8 mouse cellular contexts compared by ENCODE assay signal in the genomic region with DNA sequence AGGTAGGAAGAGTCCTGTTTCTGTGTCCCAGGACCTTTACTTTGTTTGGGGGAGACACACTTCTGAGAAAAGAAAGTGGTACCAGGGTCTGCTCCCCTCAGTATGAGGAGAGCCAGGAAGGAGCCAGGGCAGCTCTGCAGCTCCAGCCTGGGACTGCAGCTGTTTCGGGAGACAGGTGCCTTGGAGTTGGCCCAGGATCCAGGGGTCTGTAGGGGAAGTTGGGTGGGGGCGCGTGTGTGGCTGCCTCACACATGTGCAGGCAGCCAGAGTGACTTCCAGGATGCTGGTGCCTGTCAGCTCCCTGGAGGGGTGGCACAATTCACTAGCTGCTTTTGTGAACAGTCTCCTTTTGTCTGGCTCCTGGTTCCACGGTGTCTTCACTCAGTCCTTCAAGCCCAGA. TPM values are rescaled to one million over a fixed set of nuclear protein-coding genes. Genes with fewer than 3 reads are reported as not detected.
A peak's percentile ranks its signal among the peaks of the same experiment; 100 is the strongest.
DNase-seq lines count a peak whose midpoint lies in the region; ATAC-seq and TF ChIP-seq lines count a peak whose summit lies in the region.
"Had no signal": no experiment of that assay in that cellular context is flagged by ENCODE, and none has a peak within 500 bp of the region (broad histone marks: within the 10 kb centered on the region; RNA-seq: fewer than 3 reads in every experiment).

No protein-coding gene starts in this region.

- no peaks in the 10 kb centered on the region for H3K36me3 ChIP-seq in forebrain, embryonic 12.5 days (replicated peaks)
- H3K36me3 ChIP-seq in intestine, embryonic 16.5 days (ENCODE audit: control insufficient read depth, insufficient read depth, low read length): no peaks in the 10 kb centered on the region
- no peaks in the 10 kb centered on the region for H3K36me3 ChIP-seq in neural tube, embryonic 14.5 days (ENCODE audit: control insufficient read depth, insufficient read depth, low read length)

- intact Hi-C loops in left cerebral cortex, adult 2 months (cut with DNase I): loop anchor here (5.0 kb wide), 1 partner anchor 80 kb away; no protein-coding TSS in a partner anchor
- intact Hi-C loops in left cerebral cortex, postnatal 14 days (cut with DNase I): no loop called here

- H3K9ac ChIP-seq in forebrain, embryonic 12.5 days: peak overlapping the region; percentile 62; the same call in 1 of the 2 replicates
- 0 out of 2 replicates have a peak overlapping the region, but pooled peaks have one; percentile 66 for H3K9ac ChIP-seq in intestine, embryonic 16.5 days (ENCODE audit: low read depth, low read length)
- peak overlapping the region; percentile 63 for H3K9ac ChIP-seq in neural tube, embryonic 14.5 days (replicated peaks; ENCODE audit: low read depth, low read length)

- DNase-seq in left cerebral cortex, adult 2 months (ENCODE audit: extremely low spot score in 1 of 2, low spot score in 2 of 2): no peak
- no peak for DNase-seq in left cerebral cortex, adult 18-20 months (ENCODE audit: low spot score in 2 of 2)
- DNase-seq in right cerebral cortex, adult 2 months (ENCODE audit: low spot score in 2 of 2): no peak
- DNase-seq in left cerebral cortex, postnatal 14 days (ENCODE audit: low spot score in 2 of 2): no peak

- WGBS in forebrain, embryonic 12.5 days: 17% methylated on average over 4 of the region's 4 CpGs
- 27% methylated on average over 4 of the region's 4 CpGs for WGBS in intestine, embryonic 16.5 days
- 20% methylated on average over 2 of the region's 4 CpGs for WGBS in neural tube, embryonic 14.5 days

- H3K27ac ChIP-seq in left cerebral cortex, adult 2 months: peak overlapping the region; percentile 91
- no peak overlapping the region for H3K27ac ChIP-seq in forebrain, embryonic 12.5 days
- no peak overlapping the region for H3K27ac ChIP-seq in intestine, embryonic 16.5 days (ENCODE audit: low read length)
- no peak overlapping the region for H3K27ac ChIP-seq in neural tube, embryonic 14.5 days (ENCODE audit: low read depth, low read length)

- no peak for TF ChIP-seq CTCF in left cerebral cortex, adult 2 months (IDR thresholded peaks at IDR 0.05)

- peaks cover 15% of the 10 kb centered on the region for H3K4me1 ChIP-seq in forebrain, embryonic 12.5 days
- H3K4me1 ChIP-seq in intestine, embryonic 16.5 days (ENCODE audit: control insufficient read depth, insufficient read depth, low read length): peaks cover 13% of the 10 kb centered on the region
- H3K4me1 ChIP-seq in neural tube, embryonic 14.5 days (ENCODE audit: control insufficient read depth, insufficient read depth, low read length): no peaks in the 10 kb centered on the region

- peak overlapping the region; percentile 57 for H3K4me3 ChIP-seq in left cerebral cortex, adult 2 months
- peak overlapping the region; percentile 56 for H3K4me3 ChIP-seq in forebrain, embryonic 12.5 days (replicated peaks)
- peak overlapping the region; percentile 59 for H3K4me3 ChIP-seq in intestine, embryonic 16.5 days (ENCODE audit: low read length)
- H3K4me3 ChIP-seq in neural tube, embryonic 14.5 days (ENCODE audit: low read depth, low read length): peak overlapping the region; percentile 56

- peak overlapping the region; percentile 97 for H3K4me2 ChIP-seq in forebrain, embryonic 12.5 days
- peak overlapping the region; percentile 95 for H3K4me2 ChIP-seq in intestine, embryonic 16.5 days (ENCODE audit: low read depth, low read length)
- H3K4me2 ChIP-seq in neural tube, embryonic 14.5 days (ENCODE audit: low read depth, low read length): peak overlapping the region; percentile 94

- peaks cover 60% of the 10 kb centered on the region for H3K27me3 ChIP-seq in forebrain, embryonic 12.5 days
- H3K27me3 ChIP-seq in intestine, embryonic 16.5 days (replicated peaks; ENCODE audit: control insufficient read depth, insufficient read depth, low read length): peaks cover 29% of the 10 kb centered on the region
- no peaks in the 10 kb centered on the region for H3K27me3 ChIP-seq in neural tube, embryonic 14.5 days (ENCODE audit: control insufficient read depth, insufficient read depth, low read length)

- H3K9me3 ChIP-seq in forebrain, embryonic 12.5 days: no peaks in the 10 kb centered on the region
- no peaks in the 10 kb centered on the region for H3K9me3 ChIP-seq in intestine, embryonic 16.5 days (ENCODE audit: control insufficient read depth, low read length)
- H3K9me3 ChIP-seq in neural tube, embryonic 14.5 days (ENCODE audit: control insufficient read depth, low read length): no peaks in the 10 kb centered on the region

- no peak for ATAC-seq in forebrain, embryonic 12.5 days (ENCODE audit: low FRiP score)
- no peak for ATAC-seq in intestine, embryonic 16.5 days
- no peak for ATAC-seq in neural tube, embryonic 14.5 days (ENCODE audit: low read depth)

RNA-seq across cellular contexts. Expression of a gene that starts 1.0 kb away (rescaled TPM):
- 10 to 100 TPM; 22.3 to 26.0 TPM for total RNA-seq in left cerebral cortex, adult 2 months (2021)
- 10 to 100 TPM; 24.7 to 26.6 TPM for total RNA-seq in left cerebral cortex, adult 18-20 months (2021)
- 0.61 and 0.68 TPM in 2 replicates for polyA plus RNA-seq in forebrain, embryonic 12.5 days (2016; fragmentation: Nextera tagmentation; extraction: Ambion mirVana)
- polyA plus RNA-seq in intestine, embryonic 16.5 days (2015; fragmentation: Nextera tagmentation; extraction: Ambion mirVana): 1.3 and 1.4 TPM in 2 replicates
- polyA plus RNA-seq in neural tube, embryonic 14.5 days (2014; fragmentation: Nextera tagmentation; extraction: Ambion mirVana): 4.2 and 5.7 TPM in 2 replicates
- total RNA-seq in left cerebral cortex, postnatal 14 days (2021): 10 to 100 TPM; 19.0 to 22.3 TPM
- total RNA-seq: liver, adult 2 months had no signal
- polyA plus RNA-seq: liver, adult 2 months had no signal

RNA-seq across cellular contexts. Expression of a gene that starts 16.3 kb away (rescaled TPM):
- 1 to 10 TPM in 1 of 2 experiments, under 1 TPM in 1; 0.87 to 1.7 TPM for total RNA-seq in left cerebral cortex, adult 2 months (2021)
- total RNA-seq in left cerebral cortex, adult 18-20 months (2021): 1 to 10 TPM; 1.1 to 1.7 TPM
- polyA plus RNA-seq in forebrain, embryonic 12.5 days (2016; fragmentation: Nextera tagmentation; extraction: Ambion mirVana): 0.57 and 0.70 TPM in 2 replicates
- polyA plus RNA-seq in intestine, embryonic 16.5 days (2015; fragmentation: Nextera tagmentation; extraction: Ambion mirVana): 14.1 and 14.9 TPM in 2 replicates
- polyA plus RNA-seq in neural tube, embryonic 14.5 days (2014; fragmentation: Nextera tagmentation; extraction: Ambion mirVana): 0.40 and 0.54 TPM in 2 replicates
- total RNA-seq in left cerebral cortex, postnatal 14 days (2021): under 1 TPM; 0.53 to 0.94 TPM

RNA-seq across cellular contexts. Expression of a gene that starts 48.0 kb away (rescaled TPM):
- total RNA-seq in left cerebral cortex, adult 2 months (2021): 100 to 1,000 TPM; 137 to 138 TPM
- 100 to 1,000 TPM; 142 to 156 TPM for total RNA-seq in left cerebral cortex, adult 18-20 months (2021)
- 94.7 and 96.2 TPM in 2 replicates for polyA plus RNA-seq in forebrain, embryonic 12.5 days (2016; fragmentation: Nextera tagmentation; extraction: Ambion mirVana)
- polyA plus RNA-seq in intestine, embryonic 16.5 days (2015; fragmentation: Nextera tagmentation; extraction: Ambion mirVana): 78.4 and 82.6 TPM in 2 replicates
- polyA plus RNA-seq in neural tube, embryonic 14.5 days (2014; fragmentation: Nextera tagmentation; extraction: Ambion mirVana): 156 and 161 TPM in 2 replicates
- 100 to 1,000 TPM; 119 to 122 TPM for total RNA-seq in left cerebral cortex, postnatal 14 days (2021)
